Mouse (Mus musculus) neural tube, embryonic 11.5 days (tissue): Measurements from ENCODE around the gene Hal. TPM values are rescaled to one million over a fixed set of nuclear protein-coding genes. Genes with fewer than 3 reads are reported as not detected.

Source experiments
- ATAC-seq: fragments of 200-750 bp; cut with Nextera tagmentation; 2 replicates; pipeline ENCODE4 v1.8.0; 2017; ENCODE audit warnings: moderate number of reproducible peaks, mild to moderate bottlenecking, moderate TSS enrichment, moderate library complexity; ENCODE audit not compliant: insufficient read depth, low FRiP score, low TSS enrichment
- DNase-seq: peaks from one replicate; pipeline ENCODE4 v3.0.0-alpha.2; 2015; ENCODE audit warnings: low spot score
- H3K27ac ChIP-seq: fragments of 300-500 bp; sonication (generic); 2 replicates; pipeline ENCODE4 v1.5.1; 2014; ENCODE audit warnings: low read depth, mild to moderate bottlenecking, low read length
- H3K27me3 ChIP-seq: fragments of 300-500 bp; sonication (generic); 2 replicates; pipeline ENCODE4 v1.6.1; 2014; ENCODE audit warnings: mild to moderate bottlenecking, low read length, mixed read lengths; ENCODE audit not compliant: control insufficient read depth, insufficient read depth
- H3K36me3 ChIP-seq: fragments of 300-500 bp; sonication (generic); 2 replicates; pipeline ENCODE4 v1.6.1; 2014; ENCODE audit warnings: mild to moderate bottlenecking, low read length, moderate library complexity, mixed read lengths; ENCODE audit not compliant: control insufficient read depth, insufficient read depth
- H3K4me1 ChIP-seq: fragments of 300-500 bp; sonication (generic); 2 replicates; pipeline ENCODE4 v1.6.1; 2014; ENCODE audit warnings: low read length, mixed read lengths; ENCODE audit not compliant: control insufficient read depth, insufficient read depth
- H3K4me2 ChIP-seq: fragments of 300-500 bp; sonication (generic); 2 replicates; pipeline ENCODE4 v1.6.1; 2014; ENCODE audit warnings: low read depth, mild to moderate bottlenecking, moderate library complexity
- H3K4me3 ChIP-seq: fragments of 300-500 bp; sonication (generic); 2 replicates; pipeline ENCODE4 v1.5.1; 2014; ENCODE audit warnings: low read depth, low read length
- H3K9ac ChIP-seq: fragments of 300-500 bp; sonication (generic); 2 replicates; pipeline ENCODE4 v1.6.1; 2014; ENCODE audit warnings: mild to moderate bottlenecking, low read length
- H3K9me3 ChIP-seq: fragments of 300-500 bp; sonication (generic); 2 replicates; pipeline ENCODE4 v1.6.1; 2016; ENCODE audit warnings: low read length; ENCODE audit not compliant: control insufficient read depth
- WGBS: fragments of 180-500 bp; shearing (Covaris S2); extraction: QIAGEN DNeasy Blood & Tissue Kit; methylation state at CpG from one replicate; pipeline ENCODE4 v1.1.7; 2014; 5-methylcytosine and 5-hydroxymethylcytosine counted together
- polyA plus RNA-seq: library from polyadenylated mRNA; unstranded; fragments of >200 nt; fragmentation: Nextera tagmentation; extraction: Ambion mirVana; gene quantifications from 2 replicates; pipeline ENCODE4 v1.2.1, GENCODE M21; 2014

Gene Hal
- polyA plus RNA-seq, 1 experiment from 2014 or later: 0.12 TPM

- Histone ChIP-seq H3K4me3 (no peak overlapping the region), H3K27ac (no peak overlapping the region), H3K27me3 (no peaks in the 10 kb centered on the region), H3K4me2 (no peak overlapping the region), H3K36me3 (no peaks in the 10 kb centered on the region), H3K4me1 (no peaks in the 10 kb centered on the region), H3K9me3 (no peaks in the 10 kb centered on the region), H3K9ac (no peak overlapping the region)
- DNase-seq: no peak
- 89% methylated on average over 5 of the region's 5 CpGs for WGBS
- no peak for ATAC-seq
These were observed 31.2 kb downstream of the Hal start for GRCm38 (mm10) chr10:93519756-93520155.

GRCm38 (mm10) chr10:93520994-93521393 is 32.4 kb downstream of the Hal start:
- H3K4me3 ChIP-seq: no peak overlapping the region
- ATAC-seq (no peak), DNase-seq (no peak)
- H3K4me1 ChIP-seq: no peaks in the 10 kb centered on the region
- no peaks in the 10 kb centered on the region for H3K36me3 ChIP-seq
- H3K27me3 ChIP-seq: no peaks in the 10 kb centered on the region
- no peak overlapping the region for H3K27ac ChIP-seq
- no peaks in the 10 kb centered on the region for H3K9me3 ChIP-seq
- no peak overlapping the region for H3K9ac ChIP-seq
- 67% methylated on average over 4 of the region's 4 CpGs for WGBS
- no peak overlapping the region for H3K4me2 ChIP-seq

GRCm38 (mm10) chr10:93525329-93525728 is 36.8 kb downstream of the Hal start:
- no peak overlapping the region for H3K4me2 ChIP-seq
- H3K9me3 ChIP-seq: no peaks in the 10 kb centered on the region
- H3K36me3 ChIP-seq: no peaks in the 10 kb centered on the region
- ATAC-seq (no peak), DNase-seq (no peak)
- WGBS: 82% methylated on average over 1 of the region's 1 CpGs
- no peaks in the 10 kb centered on the region for H3K4me1 ChIP-seq
- H3K9ac ChIP-seq: no peak overlapping the region
- no peak overlapping the region for H3K27ac ChIP-seq
- H3K4me3 ChIP-seq: no peak overlapping the region
- H3K27me3 ChIP-seq: no peaks in the 10 kb centered on the region

- Histone ChIP-seq H3K27me3 (0 out of 2 replicates have a peak, but pooled peaks cover 5% of the 10 kb centered on the region), H3K4me2 (no peak overlapping the region), H3K9me3 (no peaks in the 10 kb centered on the region), H3K4me3 (no peak overlapping the region), H3K4me1 (no peaks in the 10 kb centered on the region), H3K9ac (no peak overlapping the region), H3K36me3 (no peaks in the 10 kb centered on the region), H3K27ac (no peak overlapping the region)
- DNase-seq (no peak), ATAC-seq (no peak)
- 89% methylated on average over 2 of the region's 2 CpGs for WGBS
These were observed 49.7 kb downstream of the Hal start for GRCm38 (mm10) chr10:93538287-93538686.

- ATAC-seq: no peak
- Histone ChIP-seq H3K4me2 (no peak overlapping the region), H3K27me3 (0 out of 2 replicates have a peak, but pooled peaks cover 5% of the 10 kb centered on the region), H3K4me3 (no peak overlapping the region), H3K27ac (no peak overlapping the region), H3K9ac (no peak overlapping the region), H3K36me3 (no peaks in the 10 kb centered on the region), H3K9me3 (no peaks in the 10 kb centered on the region), H3K4me1 (no peaks in the 10 kb centered on the region)
- DNase-seq: no peak
- 49% methylated on average over 6 of the region's 6 CpGs for WGBS
These were observed 50.2 kb downstream of the Hal start for GRCm38 (mm10) chr10:93538818-93539217.

- 0 out of 2 replicates have a peak, but pooled peaks cover 5% of the 10 kb centered on the region for H3K27me3 ChIP-seq
- no peak within 1 kb of the TSS for H3K27ac ChIP-seq
- H3K4me1 ChIP-seq: no peaks in the 10 kb centered on the region
- ATAC-seq (peak; percentile 96), DNase-seq (peak; percentile 87)
- H3K9ac ChIP-seq: peak within 1 kb of the TSS; percentile 18; the same call in 1 of the 2 replicates
- H3K4me3 ChIP-seq: peak within 1 kb of the TSS; percentile 29
- peak within 1 kb of the TSS; percentile 67 for H3K4me2 ChIP-seq
- H3K36me3 ChIP-seq: no peaks in the 10 kb centered on the region
- no peaks in the 10 kb centered on the region for H3K9me3 ChIP-seq
- 6% methylated on average over 35 of the region's 35 CpGs for WGBS
These were observed 51.3 kb downstream of the Hal start, which contains the start of gene Amdhd1 for GRCm38 (mm10) chr10:93539775-93540430. Gene Amdhd1, minus strand, starts transcription at chr10:93540033.

- DNase-seq: no peak
- ATAC-seq: peak; percentile 28; the same call in 1 of the 2 replicates
- H3K4me1 ChIP-seq: no peaks in the 10 kb centered on the region
- peak within 1 kb of the TSS; percentile 29 for H3K4me3 ChIP-seq
- no peaks in the 10 kb centered on the region for H3K27me3 ChIP-seq
- no peaks in the 10 kb centered on the region for H3K36me3 ChIP-seq
- peak within 1 kb of the TSS; percentile 18; the same call in 1 of the 2 replicates for H3K9ac ChIP-seq
- WGBS: 77% methylated on average over 17 of the region's 17 CpGs
- H3K27ac ChIP-seq: no peak within 1 kb of the TSS
- H3K4me2 ChIP-seq: peak within 1 kb of the TSS; percentile 67
- H3K9me3 ChIP-seq: no peaks in the 10 kb centered on the region
These were observed 52.1 kb downstream of the Hal start, which contains the start of gene Ccdc38 for GRCm38 (mm10) chr10:93540431-93541210. Gene Ccdc38, plus strand, starts transcription at chr10:93540632.

GRCm38 (mm10) chr10:93541585-93541984 is 53.0 kb downstream of the Hal start:
- Histone ChIP-seq H3K9ac (no peak overlapping the region), H3K9me3 (no peaks in the 10 kb centered on the region), H3K36me3 (no peaks in the 10 kb centered on the region), H3K4me3 (no peak overlapping the region), H3K27me3 (no peaks in the 10 kb centered on the region), H3K27ac (no peak overlapping the region), H3K4me1 (no peaks in the 10 kb centered on the region), H3K4me2 (no peak overlapping the region)
- no peak for DNase-seq
- WGBS: 83% methylated on average over 1 of the region's 1 CpGs
- ATAC-seq: no peak
